Mouse (Mus musculus): Measurements from ENCODE around the gene Hsd17b11.

Hsd17b11 gene

DNA sequence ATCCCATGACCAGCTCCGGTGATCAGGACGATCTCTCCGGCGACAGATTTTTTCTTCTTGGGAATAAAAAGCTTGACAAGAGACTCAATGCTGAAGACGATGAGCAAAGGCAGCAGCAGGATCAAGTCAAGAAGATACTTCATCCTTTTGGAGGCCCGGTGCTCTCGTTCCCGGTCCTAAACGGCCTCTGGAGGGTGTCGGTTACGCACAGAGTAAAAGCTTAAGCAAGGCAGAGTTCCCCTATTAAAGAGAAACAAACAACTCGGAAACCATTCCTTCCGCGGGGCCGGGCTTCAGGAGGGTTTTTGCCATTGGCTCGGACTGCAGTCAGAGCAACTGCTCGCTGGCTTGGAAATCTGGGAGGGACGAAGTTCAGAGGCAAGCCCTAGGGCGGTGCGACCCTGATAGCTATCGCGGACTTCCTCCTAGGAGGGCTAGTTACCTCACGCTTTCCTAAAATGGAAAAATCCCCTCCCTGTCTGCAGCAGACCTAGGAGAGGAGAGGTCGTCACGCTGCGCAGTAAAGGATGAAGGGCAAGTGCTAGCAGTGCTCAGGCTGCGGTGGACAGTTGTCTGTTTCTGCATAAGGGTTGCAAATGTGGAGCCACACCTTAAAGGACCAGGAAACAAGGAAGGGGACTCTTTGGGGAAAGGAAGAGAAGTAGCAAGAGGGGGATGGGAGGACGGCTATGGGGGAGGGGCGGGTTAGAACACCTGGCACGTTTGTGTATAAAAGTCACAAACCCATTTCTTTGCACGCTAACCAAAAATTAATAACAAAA, at the start of gene Hsd17b11:
Hsd17b11 (minus strand) TSS at position 323 of the 782 bp plus-strand sequence.
- DNase-seq (ENCODE audit: extremely low read depth, low read depth, low spot score) = no peak

DNA sequence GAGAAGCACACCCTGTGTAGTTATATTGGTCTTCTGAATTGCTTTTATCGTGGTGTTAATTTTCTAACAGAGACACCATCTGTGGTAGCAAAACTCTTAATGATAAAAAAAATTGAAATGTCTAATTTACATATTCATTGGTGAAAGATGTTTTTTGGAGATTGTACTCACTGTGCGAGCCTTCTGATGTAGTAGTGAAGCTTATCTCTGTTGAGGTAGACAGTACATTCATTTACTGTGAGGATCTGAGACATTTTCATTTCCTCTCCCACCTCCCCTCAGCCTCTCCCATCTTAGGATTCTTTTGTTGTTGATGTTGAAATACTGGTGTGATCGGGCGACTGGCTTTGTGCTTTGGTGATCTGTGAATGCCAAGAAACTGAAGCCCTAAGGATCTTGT, 49.3 kb upstream of the Hsd17b11 start:
- DNase-seq (ENCODE audit: extremely low read depth, low read depth, low spot score) = no peak

GRCm38 (mm10) chr5:104068751-104069150, 47.0 kb upstream of the Hsd17b11 start:
- no peak for DNase-seq (ENCODE audit: extremely low read depth, low read depth, low spot score)

- DNase-seq (ENCODE audit: extremely low read depth, low read depth, low spot score) = no peak
These were observed 41.2 kb upstream of the Hsd17b11 start for GRCm38 (mm10) chr5:104062773-104063551.

DNA sequence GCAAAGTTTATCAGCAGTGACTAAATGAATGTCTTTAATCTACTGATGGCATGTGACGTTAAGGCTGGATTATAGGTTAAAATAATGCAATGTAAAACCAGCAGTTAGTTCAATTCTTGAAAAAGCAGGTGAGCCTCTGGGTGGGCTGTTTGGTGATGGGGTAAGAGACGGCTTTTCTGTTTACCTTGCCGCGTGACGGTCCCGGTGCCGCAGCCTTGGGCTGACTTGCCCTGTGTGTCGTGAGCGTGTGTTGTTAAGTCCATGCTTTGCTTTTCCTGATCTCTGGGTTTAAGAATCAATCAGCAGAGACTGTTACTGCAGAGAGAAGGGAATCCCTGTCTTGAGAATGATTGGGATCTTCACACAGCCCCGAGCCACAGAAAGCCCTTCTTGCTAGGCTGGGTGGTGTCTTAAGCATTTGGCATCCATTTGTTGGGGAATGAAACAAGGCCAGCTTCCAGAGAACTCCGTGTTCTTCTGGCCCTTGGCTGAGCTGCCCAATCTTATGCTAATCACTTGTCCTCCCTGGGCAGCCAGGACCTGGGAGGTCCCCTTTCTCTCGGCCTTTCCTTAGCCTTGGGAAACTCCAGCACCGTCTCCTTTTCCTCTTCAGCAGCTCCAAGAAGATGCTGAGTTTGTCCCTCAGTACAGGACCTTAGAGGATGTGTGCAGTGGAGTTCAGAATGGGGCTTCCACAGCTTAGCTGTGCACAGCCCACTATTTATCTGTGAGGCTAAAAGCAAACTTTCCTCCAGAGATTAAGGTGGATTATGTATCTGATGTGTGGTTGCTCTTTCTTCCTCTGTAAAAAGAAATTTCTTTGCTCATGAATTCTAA, 40.4 kb upstream of the Hsd17b11 start:
- DNase-seq (ENCODE audit: extremely low read depth, low read depth, low spot score) = no peak

DNA sequence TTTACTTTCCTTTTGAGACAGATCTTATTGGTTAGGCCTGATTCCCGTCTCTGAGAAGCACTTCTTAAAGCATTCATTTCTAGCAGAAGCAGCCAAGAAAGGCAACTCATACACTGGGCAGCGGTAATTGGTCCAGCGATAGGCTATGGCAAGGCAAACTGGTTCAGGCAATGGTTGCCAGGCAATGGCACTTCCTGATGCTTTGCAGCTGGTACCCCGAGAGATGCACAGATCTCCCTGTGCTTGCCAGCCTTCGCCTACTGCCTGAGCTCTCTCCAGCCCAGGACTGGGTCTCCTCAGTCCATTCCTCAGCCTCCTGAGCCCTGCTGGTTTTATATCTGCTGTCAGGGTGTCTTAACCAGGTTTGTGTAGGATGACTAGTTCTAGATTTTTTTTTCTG, 38.7 kb upstream of the Hsd17b11 start:
- no peak for DNase-seq (ENCODE audit: extremely low read depth, low read depth, low spot score)

DNA sequence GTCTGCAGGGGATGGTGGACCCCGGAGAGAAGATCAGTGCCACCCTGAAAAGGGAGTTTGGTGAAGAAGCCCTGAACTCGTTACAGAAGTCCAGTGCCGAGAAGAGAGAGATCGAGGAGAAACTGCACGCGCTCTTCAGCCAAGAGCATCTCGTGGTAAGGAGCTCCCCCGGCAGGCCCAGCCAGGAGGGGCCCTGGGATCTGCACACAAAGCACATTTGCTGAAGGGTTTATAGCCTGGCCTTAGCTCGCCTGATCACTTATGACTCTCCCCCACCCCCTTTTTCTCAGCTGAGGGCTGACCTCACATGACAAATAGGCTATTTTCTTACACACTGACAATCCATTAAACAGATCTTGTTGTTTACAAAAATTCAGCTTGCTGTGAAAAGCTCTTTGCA, 37.9 kb upstream of the Hsd17b11 start:
- no peak for DNase-seq (ENCODE audit: extremely low read depth, low read depth, low spot score)

- no peak for DNase-seq (ENCODE audit: extremely low read depth, low read depth, low spot score)
These were observed 36.3 kb upstream of the Hsd17b11 start for GRCm38 (mm10) chr5:104058021-104058420.

GRCm38 (mm10) chr5:104056295-104056694, 34.6 kb upstream of the Hsd17b11 start:
- no peak for DNase-seq (ENCODE audit: extremely low read depth, low read depth, low spot score)

DNA sequence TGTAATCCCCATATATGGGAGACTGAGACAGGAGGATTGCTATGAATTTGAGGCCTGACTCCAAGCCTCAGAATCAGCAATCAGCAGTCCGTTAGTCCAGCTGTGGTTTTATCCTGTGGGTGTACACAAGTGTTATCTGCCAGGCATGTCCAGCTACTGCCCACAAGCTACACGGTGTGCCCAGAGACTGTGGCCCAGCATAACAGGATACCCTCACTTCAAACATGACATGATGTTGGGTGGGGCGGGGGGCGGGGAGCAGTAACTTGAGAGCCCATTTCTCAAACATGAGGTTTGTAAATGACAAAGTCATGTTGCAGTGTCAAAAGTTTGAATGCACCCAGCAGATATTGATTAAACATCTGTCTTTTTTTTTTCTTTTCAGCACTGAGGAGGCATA, 34.1 kb upstream of the Hsd17b11 start:
- DNase-seq (ENCODE audit: extremely low read depth, low read depth, low spot score) = no peak

DNA sequence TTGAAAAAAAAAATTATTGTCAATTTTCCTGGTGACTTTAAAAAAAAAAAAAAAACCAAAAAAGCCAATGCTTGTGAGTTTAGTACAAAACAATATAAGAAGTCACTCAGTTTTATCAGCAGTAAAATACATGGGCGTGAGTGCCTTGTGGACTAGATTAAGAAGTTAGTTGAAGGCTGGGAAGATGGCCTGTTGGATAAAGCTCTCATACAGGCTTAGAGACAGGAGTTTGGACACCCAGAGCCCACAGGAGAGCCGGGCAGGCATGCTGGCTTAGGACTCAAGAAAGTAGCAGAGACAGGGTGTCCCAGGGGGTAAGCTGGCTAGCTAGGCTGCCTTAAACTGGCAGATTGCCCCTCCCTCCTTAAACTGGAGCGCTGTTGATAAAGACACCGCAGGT, 33.2 kb upstream of the Hsd17b11 start:
- no peak for DNase-seq (ENCODE audit: extremely low read depth, low read depth, low spot score)

GRCm38 (mm10) chr5:104052956-104053355, 31.2 kb upstream of the Hsd17b11 start:
- DNase-seq (ENCODE audit: extremely low read depth, low read depth, low spot score) = no peak

DNA sequence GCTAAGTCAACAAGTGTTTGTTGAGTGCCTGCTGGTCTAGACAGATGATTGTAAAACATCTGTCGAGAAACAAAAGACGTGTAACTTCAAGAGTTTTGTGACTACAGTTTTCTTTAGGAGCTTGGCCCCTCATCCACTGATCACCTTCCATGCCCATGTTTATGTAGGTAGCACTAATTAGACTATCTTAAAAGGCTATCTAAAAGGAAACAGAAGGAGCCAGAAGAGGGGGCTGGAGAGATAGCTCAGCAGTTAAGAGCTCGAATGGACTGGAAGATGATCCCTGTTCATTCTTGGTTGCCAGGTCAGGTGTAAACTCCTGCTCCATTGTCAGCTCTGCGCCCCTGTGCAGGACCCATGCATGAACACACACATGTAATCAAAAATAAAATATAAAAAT, 26.4 kb upstream of the Hsd17b11 start:
- DNase-seq (ENCODE audit: extremely low read depth, low read depth, low spot score) = no peak

DNA sequence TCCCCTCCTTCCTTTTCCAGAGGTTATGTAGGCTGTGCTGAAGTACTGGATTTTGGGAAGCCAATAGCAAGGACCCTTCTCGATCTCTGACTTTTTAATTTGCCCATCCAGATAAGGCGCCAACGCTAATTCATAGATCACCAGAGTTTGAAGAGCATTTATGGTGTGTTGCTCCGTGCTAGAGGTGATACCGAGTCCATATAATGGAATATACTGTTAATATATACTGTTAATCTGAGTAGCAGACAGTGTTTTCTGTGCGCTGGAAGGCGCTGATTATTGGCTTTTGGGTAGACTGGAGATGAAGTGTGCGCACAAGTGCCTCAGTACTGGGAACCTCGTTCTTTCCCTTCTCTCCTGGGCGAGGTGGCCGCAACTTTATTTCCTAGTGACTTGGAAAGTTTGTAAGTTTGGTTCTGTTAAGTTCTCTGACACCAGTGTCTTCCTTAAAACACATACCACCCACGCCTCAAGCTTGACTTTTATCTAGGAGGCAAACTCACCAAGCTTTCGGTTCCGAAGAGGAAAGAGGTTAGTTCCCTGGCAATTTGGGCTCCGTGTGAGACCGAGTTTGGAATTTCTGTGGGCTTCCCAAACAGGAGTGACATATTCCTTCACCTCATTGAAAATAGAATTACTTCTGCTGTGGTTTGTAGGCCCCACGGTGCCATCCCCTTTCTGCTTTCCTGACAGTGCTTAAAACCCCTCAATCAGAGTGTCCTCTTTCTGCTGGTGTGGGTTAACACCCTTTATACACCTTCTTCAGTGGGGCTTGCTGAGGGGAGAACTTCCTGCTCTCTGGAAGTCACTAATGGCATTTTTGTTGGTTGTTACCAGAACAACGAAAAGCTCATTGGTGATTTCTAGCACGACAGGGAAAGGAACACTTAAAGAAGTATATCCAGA, 25.7 kb upstream of the Hsd17b11 start:
- no peak for DNase-seq (ENCODE audit: extremely low read depth, low read depth, low spot score)

DNA sequence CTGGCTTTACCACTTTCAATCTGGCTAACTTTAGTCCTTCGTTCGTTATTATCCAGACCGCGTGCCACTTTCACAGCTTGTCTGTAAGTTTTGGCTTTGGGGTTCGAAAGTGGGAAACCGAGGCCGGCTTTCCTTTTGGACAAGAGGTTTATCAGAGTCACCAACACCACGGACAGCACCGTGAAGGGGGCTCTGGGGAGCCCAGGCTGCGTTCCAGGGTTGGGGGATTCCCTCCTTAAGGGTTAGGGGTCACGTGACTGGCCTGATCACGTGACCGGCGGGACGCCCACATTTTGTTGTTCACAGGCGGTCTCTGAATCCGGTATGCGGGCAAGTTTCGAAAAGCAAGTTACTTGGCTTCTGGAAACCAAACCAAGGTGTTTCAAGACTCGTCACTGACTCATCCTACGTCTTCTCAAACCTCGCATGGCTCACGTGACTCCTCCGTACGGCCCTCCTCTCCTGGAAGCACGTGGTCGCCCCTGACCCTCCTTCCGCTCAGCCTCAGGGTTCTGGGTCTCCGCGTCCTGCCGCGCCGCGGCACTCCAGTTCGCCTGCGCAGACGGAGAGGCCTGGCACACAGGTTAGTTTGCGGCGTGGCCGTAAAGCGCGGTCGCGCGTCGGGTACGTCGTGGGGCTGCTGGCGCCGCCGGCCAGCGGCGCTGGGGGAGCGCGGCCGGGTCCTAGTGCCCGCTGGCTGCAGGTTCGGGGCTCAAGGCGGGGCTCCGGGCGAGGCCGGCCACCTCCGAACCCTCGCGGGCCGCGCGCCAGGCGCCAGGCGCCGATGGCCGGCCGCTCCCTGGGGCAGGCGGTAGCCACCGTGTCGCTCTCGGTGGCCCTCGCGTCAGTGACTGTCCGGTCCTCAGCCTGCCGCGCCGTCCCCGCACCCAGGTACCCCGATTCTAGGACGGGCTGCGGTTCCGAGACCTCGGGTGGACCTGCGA, 24.8 kb upstream of the Hsd17b11 start, which contains the start of gene Nudt9:
Nudt9 (plus strand) TSS at position 51 of the 944 bp plus-strand sequence.
- peak; percentile 62 for DNase-seq (ENCODE audit: extremely low read depth, low read depth, low spot score)

DNA sequence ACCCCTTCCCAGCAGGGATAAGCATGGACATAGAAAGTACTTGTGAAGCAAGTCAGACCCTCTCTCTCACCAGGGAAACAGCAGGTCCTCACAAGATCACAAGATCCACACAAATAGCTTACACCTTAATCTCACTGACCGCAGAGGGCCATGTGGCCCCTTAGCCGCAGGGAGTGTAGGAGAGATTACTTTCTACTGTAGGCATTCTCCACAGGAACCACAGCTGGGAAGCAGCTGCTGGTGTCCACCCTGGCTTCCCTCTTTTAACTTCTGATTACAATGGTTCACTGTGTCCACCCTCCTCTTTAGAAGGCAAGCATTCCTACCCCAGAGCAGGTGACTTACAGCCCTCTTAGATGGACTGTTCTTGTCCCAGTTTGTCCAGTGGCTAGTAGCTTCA, 22.0 kb upstream of the Hsd17b11 start:
- no peak for DNase-seq (ENCODE audit: extremely low read depth, low read depth, low spot score)

DNA sequence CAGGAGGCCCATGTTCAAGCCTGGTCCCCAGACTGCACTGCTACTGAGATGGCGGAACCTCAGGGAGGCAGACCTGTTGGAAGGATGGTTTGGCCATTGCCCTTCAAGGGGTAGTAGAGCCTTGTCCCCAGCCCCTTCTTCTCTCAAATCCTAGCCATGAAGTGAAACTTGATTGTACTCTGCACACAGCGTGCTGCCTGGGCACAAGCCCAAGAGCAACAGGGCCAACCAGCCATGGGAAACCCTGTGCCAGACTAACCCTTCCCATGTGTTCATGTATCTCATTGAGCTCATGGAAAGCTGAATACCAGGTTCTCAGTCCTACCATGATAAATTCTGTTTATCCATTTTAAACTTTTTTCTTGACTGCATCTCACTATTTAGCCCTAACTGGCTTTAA, 21.2 kb upstream of the Hsd17b11 start:
- DNase-seq (ENCODE audit: extremely low read depth, low read depth, low spot score) = no peak

GRCm38 (mm10) chr5:104039154-104039932, 17.6 kb upstream of the Hsd17b11 start:
- no peak for DNase-seq (ENCODE audit: extremely low read depth, low read depth, low spot score)
